Mouse (Mus musculus): ENCODE measurements at regions not wholly inside any gene's neighbourhood (a gene's known extent, or its start where the extent isn't known, plus 50 kb on each side); places are given as distances from the start of the nearest gene placed in this dataset.

- TF ChIP-seq GABPA (IDR thresholded peaks at IDR 0.05; ENCODE audit: low read depth, low read length) (no peak), CTCF (IDR thresholded peaks at IDR 0.05 in 2 of 3, conservative IDR thresholded peaks at IDR 0.05 in 1 of 3; ENCODE audit: control insufficient read depth in 1 of 3, insufficient read depth in 1 of 3, low read depth in 2 of 3, low read length in 3 of 3, poor library complexity in 1 of 3, severe bottlenecking in 1 of 3) (no peak), POLR2A (IDR thresholded peaks at IDR 0.05; ENCODE audit: control insufficient read depth in 1 of 2, insufficient read depth in 1 of 2, low read depth in 1 of 2, low read length in 2 of 2, poor library complexity in 1 of 2) (no peak), MAX (IDR thresholded peaks at IDR 0.05; ENCODE audit: low read length) (no peak), EP300 (IDR thresholded peaks at IDR 0.05; ENCODE audit: low read depth in 1 of 2, low read length in 2 of 2) (no peak), NRF1 (IDR thresholded peaks at IDR 0.05; ENCODE audit: insufficient read depth, low read depth, low read length, poor library complexity, severe bottlenecking) (no peak), GATA1 (IDR thresholded peaks at IDR 0.05; ENCODE audit: low read depth, low read length) (no peak), TCF12 (IDR thresholded peaks at IDR 0.05; ENCODE audit: low read depth, low read length) (no peak), TAL1 (IDR thresholded peaks at IDR 0.05; ENCODE audit: low read length) (no peak), ZMIZ1 (IDR thresholded peaks at IDR 0.05; ENCODE audit: low read depth, low read length) (no peak), BHLHE40 (IDR thresholded peaks at IDR 0.05; ENCODE audit: borderline replicate concordance, low read depth, low read length) (no peak), ZC3H11A (IDR thresholded peaks at IDR 0.05; ENCODE audit: low read depth, low read length) (no peak), SIN3A (IDR thresholded peaks at IDR 0.05; ENCODE audit: low read length) (no peak), RAD21 (IDR thresholded peaks at IDR 0.05; ENCODE audit: low read depth, low read length) (no peak)
Observed at GRCm38 (mm10) chr5:28919296-28920063, 276.3 kb upstream of the Rnf32 start.

Data from MEL (cell line).